Mouse (Mus musculus): Measurements from ENCODE around the gene Pax5. TPM values are rescaled to one million over a fixed set of nuclear protein-coding genes. Genes with fewer than 3 reads are reported as not detected.
"Not testable (repeated sequence)": the region's sequence is repeated elsewhere in the genome, so short reads cannot be mapped to it uniquely, and the experiment has no call there.

Pax5 gene
- 0.05 and 0.12 TPM in 2 replicates for polyA plus RNA-seq (2015; fragmentation: Nextera tagmentation; extraction: Ambion mirVana)

- no peaks in the 10 kb centered on the region for H3K36me3 ChIP-seq (ENCODE audit: insufficient read depth, low read length)
- no peak within 1 kb of the TSS for H3K4me2 ChIP-seq (replicated peaks; ENCODE audit: low read depth, low read length)
- 29% methylated on average over 16 of the region's 16 CpGs for WGBS
- no peaks in the 10 kb centered on the region for H3K9me3 ChIP-seq (ENCODE audit: low read length)
- TF ChIP-seq CTCF (IDR thresholded peaks at IDR 0.05) (no peak), EP300 (IDR thresholded peaks at IDR 0.05) (no peak)
- no peak for DNase-seq (ENCODE audit: low spot score)
- peaks cover 85% of the 10 kb centered on the region for H3K27me3 ChIP-seq (replicated peaks; ENCODE audit: insufficient read depth, low read length)
- H3K4me3 ChIP-seq (ENCODE audit: low read depth, low read length) = no peak within 1 kb of the TSS
- ATAC-seq = no peak
- no peak within 1 kb of the TSS for H3K9ac ChIP-seq (replicated peaks; ENCODE audit: low read depth)
- H3K4me1 ChIP-seq (ENCODE audit: insufficient read depth, low read depth, low read length) = no peaks in the 10 kb centered on the region
- no peak within 1 kb of the TSS for H3K27ac ChIP-seq (ENCODE audit: low read length)
These were observed at the start of gene Pax5 for GRCm38 (mm10) chr4:44709740-44710700. Gene Pax5 (minus strand): TSS chr4:44710487.

GRCm38 (mm10) chr4:44757131-44757530, 46.8 kb upstream of the Pax5 start:
- H3K4me2 ChIP-seq (replicated peaks; ENCODE audit: low read depth, low read length) = peak overlapping the region; percentile 81
- peak overlapping the region; percentile 95 for H3K27ac ChIP-seq (ENCODE audit: low read length)
- ATAC-seq; H3K4me1 ChIP-seq (ENCODE audit: insufficient read depth, low read depth, low read length); DNase-seq (ENCODE audit: low spot score); H3K9me3 ChIP-seq (ENCODE audit: low read length); H3K27me3 ChIP-seq (replicated peaks; ENCODE audit: insufficient read depth, low read length); H3K36me3 ChIP-seq (ENCODE audit: insufficient read depth, low read length): not testable (repeated sequence)
- WGBS = 4% methylated on average over 10 of the region's 10 CpGs
- H3K4me3 ChIP-seq (ENCODE audit: low read depth, low read length) = peak overlapping the region; percentile 93
- peak overlapping the region; percentile 96 for H3K9ac ChIP-seq (replicated peaks; ENCODE audit: low read depth)

GRCm38 (mm10) chr4:44756134-44756951, 46.1 kb upstream of the Pax5 start:
- ATAC-seq = peak; percentile 99
- WGBS = under 1% methylated on average over 55 of the region's 60 CpGs
- TF ChIP-seq EP300 (IDR thresholded peaks at IDR 0.05) (peak; percentile 49; the same call in 1 of the 2 replicates), CTCF (IDR thresholded peaks at IDR 0.05) (peak; percentile 46)
- Histone ChIP-seq H3K36me3 (ENCODE audit: insufficient read depth, low read length) (no peaks in the 10 kb centered on the region), H3K9me3 (ENCODE audit: low read length) (no peaks in the 10 kb centered on the region), H3K4me3 (ENCODE audit: low read depth, low read length) (peak overlapping the region; percentile 93), H3K4me1 (ENCODE audit: insufficient read depth, low read depth, low read length) (0 out of 2 replicates have a peak, but pooled peaks cover 3% of the 10 kb centered on the region), H3K9ac (replicated peaks; ENCODE audit: low read depth) (peak overlapping the region; percentile 96), H3K27me3 (replicated peaks; ENCODE audit: insufficient read depth, low read length) (no peaks in the 10 kb centered on the region), H3K27ac (ENCODE audit: low read length) (peak overlapping the region; percentile 95), H3K4me2 (replicated peaks; ENCODE audit: low read depth, low read length) (peak overlapping the region; percentile 81)
- DNase-seq (ENCODE audit: low spot score) = peak; percentile 99

GRCm38 (mm10) chr4:44755553-44756133, 45.4 kb upstream of the Pax5 start, which contains the start of gene Zcchc7:
Gene Zcchc7 (plus strand): TSS chr4:44755877.
- H3K4me2 ChIP-seq (replicated peaks; ENCODE audit: low read depth, low read length) = peak within 1 kb of the TSS; percentile 81
- TF ChIP-seq EP300 (IDR thresholded peaks at IDR 0.05) (peak; percentile 71; the same call in 1 of the 2 replicates), CTCF (IDR thresholded peaks at IDR 0.05) (no peak)
- DNase-seq (ENCODE audit: low spot score) = no peak
- peak within 1 kb of the TSS; percentile 95 for H3K27ac ChIP-seq (ENCODE audit: low read length)
- ATAC-seq = peak; percentile 46
- no peaks in the 10 kb centered on the region for H3K27me3 ChIP-seq (replicated peaks; ENCODE audit: insufficient read depth, low read length)
- no peaks in the 10 kb centered on the region for H3K36me3 ChIP-seq (ENCODE audit: insufficient read depth, low read length)
- no peaks in the 10 kb centered on the region for H3K9me3 ChIP-seq (ENCODE audit: low read length)
- H3K9ac ChIP-seq (replicated peaks; ENCODE audit: low read depth) = peak within 1 kb of the TSS; percentile 96
- WGBS = 3% methylated on average over 15 of the region's 15 CpGs
- peak within 1 kb of the TSS; percentile 93 for H3K4me3 ChIP-seq (ENCODE audit: low read depth, low read length)
- H3K4me1 ChIP-seq (ENCODE audit: insufficient read depth, low read depth, low read length) = 0 out of 2 replicates have a peak, but pooled peaks cover 3% of the 10 kb centered on the region

- Histone ChIP-seq H3K27ac (ENCODE audit: low read length) (no peak overlapping the region), H3K4me1 (ENCODE audit: insufficient read depth, low read depth, low read length) (no peaks in the 10 kb centered on the region), H3K9ac (replicated peaks; ENCODE audit: low read depth) (no peak overlapping the region), H3K9me3 (ENCODE audit: low read length) (no peaks in the 10 kb centered on the region), H3K27me3 (replicated peaks; ENCODE audit: insufficient read depth, low read length) (no peaks in the 10 kb centered on the region), H3K4me3 (ENCODE audit: low read depth, low read length) (no peak overlapping the region), H3K4me2 (replicated peaks; ENCODE audit: low read depth, low read length) (no peak overlapping the region), H3K36me3 (ENCODE audit: insufficient read depth, low read length) (no peaks in the 10 kb centered on the region)
- no peak for ATAC-seq
- 65% methylated on average over 1 of the region's 1 CpGs for WGBS
- TF ChIP-seq EP300 (IDR thresholded peaks at IDR 0.05) (no peak), CTCF (IDR thresholded peaks at IDR 0.05) (no peak)
- no peak for DNase-seq (ENCODE audit: low spot score)
These were observed 30.2 kb upstream of the Pax5 start for GRCm38 (mm10) chr4:44740471-44740870.
